Mouse (Mus musculus) heart, postnatal 36 days (tissue): ENCODE measurements at regions not wholly inside any gene's neighbourhood (a gene's known extent, or its start where the extent isn't known, plus 50 kb on each side); places are given as distances from the start of the nearest gene placed in this dataset.

ENCODE experiments used
- DNase-seq, 2 experiments: peaks; one replicate each; pipeline ENCODE4 v3.0.0; 2021 to 2022
- intact Hi-C: fragments of 180-260 bp; cut with DNase I; formaldehyde crosslinking; loops from one replicate; pipeline ENCODE4 v1.15.1; 2025

GRCm38 (mm10) chr14:9338220-9338619 is 672.2 kb upstream of the 4930452B06Rik start:
- DNase-seq = no peak
- intact Hi-C loops = no loop called here

GRCm38 (mm10) chr14:9337107-9337506 is 671.1 kb upstream of the 4930452B06Rik start:
- DNase-seq = no peak
- intact Hi-C loops = no loop called here

GRCm38 (mm10) chr14:9331593-9331992 is 665.6 kb upstream of the 4930452B06Rik start:
- no peak for DNase-seq
- intact Hi-C loops = no loop called here

- no peak for DNase-seq
- intact Hi-C loops = no loop called here
Measured at GRCm38 (mm10) chr14:9330767-9331166, 664.7 kb upstream of the 4930452B06Rik start.

- intact Hi-C loops = no loop called here
- DNase-seq = no peak
Measured at GRCm38 (mm10) chr14:9329839-9330485, 663.9 kb upstream of the 4930452B06Rik start.

- intact Hi-C loops = no loop called here
- DNase-seq = no peak
Measured at GRCm38 (mm10) chr14:9327344-9327743, 661.3 kb upstream of the 4930452B06Rik start.

GRCm38 (mm10) chr14:9319842-9320241 is 653.8 kb upstream of the 4930452B06Rik start:
- intact Hi-C loops = no loop called here
- no peak for DNase-seq

- intact Hi-C loops = no loop called here
- no peak for DNase-seq
Measured at GRCm38 (mm10) chr14:9318796-9319465, 652.9 kb upstream of the 4930452B06Rik start.

GRCm38 (mm10) chr14:9315224-9315623 is 649.2 kb upstream of the 4930452B06Rik start:
- DNase-seq = no peak
- intact Hi-C loops = no loop called here

- DNase-seq = no peak
- intact Hi-C loops = no loop called here
Measured at GRCm38 (mm10) chr14:9296145-9296544, 630.1 kb upstream of the 4930452B06Rik start.

- intact Hi-C loops = no loop called here
- DNase-seq = no peak
Measured at GRCm38 (mm10) chr14:9294555-9294954, 628.5 kb upstream of the 4930452B06Rik start.

GRCm38 (mm10) chr14:9288103-9288502 is 622.1 kb upstream of the 4930452B06Rik start:
- intact Hi-C loops = no loop called here
- DNase-seq = no peak

- intact Hi-C loops = no loop called here
- DNase-seq = no peak
Measured at GRCm38 (mm10) chr14:9285606-9286002, 619.6 kb upstream of the 4930452B06Rik start.

GRCm38 (mm10) chr14:9284976-9285605 is 619.1 kb upstream of the 4930452B06Rik start:
- intact Hi-C loops = no loop called here

GRCm38 (mm10) chr14:9267282-9268091 is 601.4 kb upstream of the 4930452B06Rik start:
- DNase-seq = no peak
- intact Hi-C loops = no loop called here

More at GRCm38 (mm10) chr14:9284976-9285605, 619.1 kb upstream of the 4930452B06Rik start:
- no peak for DNase-seq

GRCm38 (mm10) chr14:9252017-9252416 is 586.0 kb upstream of the 4930452B06Rik start:
- intact Hi-C loops = no loop called here

GRCm38 (mm10) chr14:9245266-9245665 is 579.2 kb upstream of the 4930452B06Rik start:
- intact Hi-C loops = no loop called here
- no peak for DNase-seq

More at GRCm38 (mm10) chr14:9252017-9252416, 586.0 kb upstream of the 4930452B06Rik start:
- DNase-seq = no peak

- intact Hi-C loops = no loop called here
- no peak for DNase-seq
Measured at GRCm38 (mm10) chr14:9243336-9243735, 577.3 kb upstream of the 4930452B06Rik start.

GRCm38 (mm10) chr14:9242118-9242517 is 576.1 kb upstream of the 4930452B06Rik start:
- no peak for DNase-seq
- intact Hi-C loops = no loop called here

- intact Hi-C loops = no loop called here
Measured at GRCm38 (mm10) chr14:9227670-9228069, 561.6 kb upstream of the 4930452B06Rik start.

GRCm38 (mm10) chr14:9200246-9200645 is 534.2 kb upstream of the 4930452B06Rik start:
- no peak for DNase-seq
- intact Hi-C loops = no loop called here

More at GRCm38 (mm10) chr14:9227670-9228069, 561.6 kb upstream of the 4930452B06Rik start:
- no peak for DNase-seq
